Mouse (Mus musculus) macrophage (primary cell): ENCODE results near the gene Poc1b. TPM values are rescaled to one million over a fixed set of nuclear protein-coding genes. Genes with fewer than 3 reads are reported as not detected.
"Not testable (repeated sequence)": the region's sequence is repeated elsewhere in the genome, so short reads cannot be mapped to it uniquely, and the experiment has no call there.

Experiments used
- H3K27ac ChIP-seq: fragments of 350-480 bp; formaldehyde crosslinking; 2 replicates; pipeline ENCODE4 v1.9.0; 2021
- H3K36me3 ChIP-seq: fragments of 350-480 bp; formaldehyde crosslinking; 2 replicates; pipeline ENCODE4 v1.9.0; 2021; ENCODE audit errors: inconsistent target
- H3K4me3 ChIP-seq: fragments of 350-480 bp; formaldehyde crosslinking; 2 replicates; pipeline ENCODE4 v1.9.0; 2021; ENCODE audit errors: inconsistent target
- H3K79me2 ChIP-seq: fragments of 350-480 bp; formaldehyde crosslinking; 2 replicates; pipeline ENCODE4 v1.9.0; 2021; ENCODE audit errors: inconsistent target
- WGBS: methylation state at CpG from one replicate; pipeline ENCODE4 v1.1.7; 2026; ENCODE audit warnings: inconsistent platforms; ENCODE audit not compliant: missing documents; 5-methylcytosine and 5-hydroxymethylcytosine counted together
- polyA plus RNA-seq: library from polyadenylated mRNA; stranded (reverse); fragments of 250-400 nt; gene quantifications from 3 replicates; pipeline ENCODE4 v1.2.4, GENCODE M21; 2018; ENCODE audit warnings: inconsistent platforms

Gene Poc1b
- polyA plus RNA-seq, 1 experiment from 2014 or later, result 22.8 TPM

DNA sequence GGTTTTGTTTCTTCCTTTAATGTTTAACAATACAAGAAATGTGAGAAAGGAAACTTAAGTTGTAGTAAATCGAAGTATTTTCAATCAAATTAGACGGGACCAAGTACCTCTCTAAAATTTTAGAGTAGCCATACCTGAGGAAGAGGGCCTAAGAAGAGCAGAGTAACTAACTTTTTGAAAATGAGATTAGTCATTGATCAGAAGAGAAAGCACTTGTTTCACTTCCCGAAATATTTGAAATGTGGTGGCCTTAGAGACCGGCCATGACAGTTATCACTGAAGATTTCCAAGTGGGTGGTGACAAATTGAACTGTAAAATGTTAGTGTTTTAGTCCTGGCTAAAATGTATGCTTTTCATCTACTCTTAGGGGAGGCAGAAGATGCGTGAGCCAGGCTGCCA, 96.3 kb downstream of the Poc1b start:
- H3K27ac ChIP-seq, result peak overlapping the region; percentile 84

DNA sequence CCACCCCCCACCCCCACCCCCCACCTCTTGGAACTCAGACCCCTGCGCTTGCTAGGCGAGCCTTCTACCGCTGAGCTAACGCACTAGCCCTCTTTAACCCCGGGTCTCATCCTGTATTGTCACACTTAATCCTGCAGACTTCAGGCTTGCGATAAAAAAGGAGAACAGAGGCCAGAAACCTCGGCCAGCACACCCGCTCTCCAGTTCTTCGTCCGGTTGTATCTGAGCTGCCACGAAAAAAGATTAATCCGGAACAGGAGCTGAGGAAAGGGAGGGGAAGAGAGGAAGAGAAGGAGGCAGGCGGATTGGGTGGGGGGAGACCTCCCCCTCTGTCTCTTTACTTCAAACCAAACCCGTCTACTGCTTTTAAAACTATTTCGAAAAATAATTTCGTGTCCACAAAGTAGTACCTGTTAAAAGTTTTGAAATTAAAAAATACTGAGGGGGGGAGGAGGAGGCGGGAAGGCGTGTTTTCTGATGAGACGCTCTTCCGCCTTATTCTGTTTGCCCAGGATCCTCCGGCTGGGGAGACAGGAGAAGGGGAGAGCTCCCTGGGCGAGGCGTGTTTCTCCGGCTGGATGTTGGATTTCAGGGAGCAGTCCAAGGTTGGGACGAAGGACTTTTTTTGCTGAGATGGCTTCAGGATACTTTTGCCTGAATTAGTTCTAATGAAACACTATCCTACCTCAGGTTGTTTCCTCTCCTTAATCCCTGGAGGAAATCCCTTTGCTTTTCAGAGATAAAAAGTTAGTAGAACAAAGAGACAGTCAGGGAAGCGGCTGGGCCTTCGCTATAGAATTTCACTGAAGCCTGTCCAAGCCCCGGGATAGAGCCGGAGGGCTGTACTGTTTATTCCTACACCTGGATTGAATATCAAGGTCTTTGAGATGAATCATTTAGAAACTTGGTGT, 97.0 kb downstream of the Poc1b start:
- WGBS, result 20% methylated on average over 29 of the region's 29 CpGs
- peak overlapping the region; percentile 30 for H3K4me3 ChIP-seq
- H3K36me3 ChIP-seq, result no peaks in the 10 kb centered on the region
- H3K27ac ChIP-seq, result peak overlapping the region; percentile 84
- H3K79me2 ChIP-seq, result no peaks in the 10 kb centered on the region

More for the DNA sequence above, 96.3 kb downstream of the Poc1b start:
- Histone ChIP-seq H3K36me3 (no peaks in the 10 kb centered on the region), H3K4me3 (peak overlapping the region; percentile 30; the same call in 1 of the 2 replicates), H3K79me2 (no peaks in the 10 kb centered on the region)
- WGBS, result 47% methylated on average over 4 of the region's 5 CpGs

DNA sequence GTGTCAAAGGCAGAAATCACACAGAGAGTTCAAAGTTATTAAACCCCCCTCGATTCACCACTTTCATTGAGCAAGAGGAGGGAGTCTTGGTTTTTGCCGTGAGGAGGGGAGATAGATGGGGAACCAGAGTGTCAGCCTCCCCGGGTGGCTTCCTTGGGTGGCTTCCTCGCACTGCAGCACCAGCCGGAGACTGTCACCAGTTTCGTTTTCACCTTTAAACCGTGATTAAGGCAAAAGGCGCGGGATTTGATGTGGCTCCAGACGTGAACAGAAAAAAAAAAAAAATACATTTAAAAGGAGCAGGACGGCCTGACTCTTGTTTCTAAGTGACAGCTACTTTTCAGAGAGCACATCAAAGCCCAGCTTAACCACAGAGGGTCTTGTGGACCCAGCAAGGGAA, 97.7 kb downstream of the Poc1b start:
- peak overlapping the region; percentile 84 for H3K27ac ChIP-seq

DNA sequence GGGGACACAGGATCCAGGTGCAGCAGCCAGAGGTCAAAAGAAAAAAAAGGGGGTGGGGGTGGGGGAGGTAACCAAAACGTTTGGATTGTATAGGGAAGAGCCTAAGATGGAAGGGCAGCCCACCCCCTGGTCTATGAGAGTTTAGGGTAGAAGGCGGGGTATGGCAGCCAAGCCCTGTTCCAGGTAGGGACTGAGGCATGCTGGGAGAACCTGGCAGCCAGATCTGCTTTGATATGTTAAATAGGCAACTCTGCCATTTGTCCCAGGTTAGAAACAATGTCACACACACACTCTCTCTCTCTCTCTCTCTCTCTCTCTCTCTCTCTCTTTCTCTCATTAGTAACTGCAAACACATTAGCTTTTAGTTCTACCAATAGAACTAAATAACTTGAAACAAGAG, 100.3 kb downstream of the Poc1b start:
- Histone ChIP-seq H3K27ac (no peak overlapping the region), H3K4me3 (no peak overlapping the region), H3K36me3 (no peaks in the 10 kb centered on the region), H3K79me2 (no peaks in the 10 kb centered on the region)
- 56% methylated on average over 2 of the region's 2 CpGs for WGBS

More for the DNA sequence above, 97.7 kb downstream of the Poc1b start:
- Histone ChIP-seq H3K36me3 (no peaks in the 10 kb centered on the region), H3K4me3 (peak overlapping the region; percentile 30), H3K79me2 (no peaks in the 10 kb centered on the region)
- 5% methylated on average over 11 of the region's 11 CpGs for WGBS

DNA sequence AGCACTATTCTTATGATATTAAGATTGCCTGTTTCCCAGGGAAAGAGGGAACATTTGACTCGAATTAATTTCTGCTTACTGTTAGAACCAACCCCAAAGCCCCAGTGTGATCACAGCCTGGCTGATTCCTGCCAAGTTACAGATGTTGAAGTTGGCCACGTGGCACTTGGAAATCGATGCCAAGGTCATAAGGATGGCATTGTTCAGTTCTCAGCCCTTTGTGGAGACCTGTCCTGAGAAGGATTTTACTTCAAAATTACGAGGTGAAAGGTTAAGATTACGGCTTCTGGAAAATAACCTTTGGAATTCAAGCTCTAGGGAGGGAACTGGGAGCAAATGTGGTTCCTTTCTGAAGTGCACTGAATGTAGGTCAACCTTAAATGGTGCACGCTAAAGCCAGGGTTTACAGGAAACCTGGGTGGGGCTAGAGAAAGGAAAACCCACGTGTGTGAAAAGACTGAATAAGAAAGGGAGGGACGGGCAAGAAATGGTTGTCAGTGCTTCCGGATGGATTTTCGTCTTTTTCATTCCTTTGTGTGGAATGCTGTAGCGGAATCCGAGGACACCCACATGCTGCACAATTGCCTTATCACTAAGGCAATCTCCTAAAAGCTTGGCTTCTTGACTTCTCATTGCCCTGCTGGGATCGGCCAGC, 102.4 kb downstream of the Poc1b start:
- H3K27ac ChIP-seq, result no peak overlapping the region
- no peaks in the 10 kb centered on the region for H3K36me3 ChIP-seq
- no peak overlapping the region for H3K4me3 ChIP-seq
- 88% methylated on average over 13 of the region's 13 CpGs for WGBS
- H3K79me2 ChIP-seq, result no peaks in the 10 kb centered on the region

DNA sequence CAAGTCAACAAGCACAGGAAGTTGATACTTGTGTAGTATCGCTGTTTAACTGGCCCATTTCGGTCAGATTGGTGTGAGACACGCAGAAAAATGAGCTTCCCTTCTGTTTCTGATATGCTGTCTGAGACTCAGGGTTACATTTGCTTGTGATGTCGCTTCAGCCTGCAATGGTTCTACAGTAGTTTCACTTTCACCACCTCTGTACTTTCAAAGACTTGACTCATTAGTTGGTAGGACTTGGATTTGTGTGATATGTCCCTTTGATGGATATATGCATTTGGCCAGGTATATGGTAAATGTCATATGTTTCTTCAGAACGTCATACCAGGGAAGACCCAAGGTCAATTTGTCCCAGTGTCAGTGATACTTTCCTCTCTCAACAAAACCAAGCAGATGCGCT, 104.2 kb downstream of the Poc1b start:
- no peaks in the 10 kb centered on the region for H3K79me2 ChIP-seq
- no peak overlapping the region for H3K27ac ChIP-seq
- H3K4me3 ChIP-seq, result no peak overlapping the region
- WGBS, result 86% methylated on average over 6 of the region's 6 CpGs
- no peaks in the 10 kb centered on the region for H3K36me3 ChIP-seq

DNA sequence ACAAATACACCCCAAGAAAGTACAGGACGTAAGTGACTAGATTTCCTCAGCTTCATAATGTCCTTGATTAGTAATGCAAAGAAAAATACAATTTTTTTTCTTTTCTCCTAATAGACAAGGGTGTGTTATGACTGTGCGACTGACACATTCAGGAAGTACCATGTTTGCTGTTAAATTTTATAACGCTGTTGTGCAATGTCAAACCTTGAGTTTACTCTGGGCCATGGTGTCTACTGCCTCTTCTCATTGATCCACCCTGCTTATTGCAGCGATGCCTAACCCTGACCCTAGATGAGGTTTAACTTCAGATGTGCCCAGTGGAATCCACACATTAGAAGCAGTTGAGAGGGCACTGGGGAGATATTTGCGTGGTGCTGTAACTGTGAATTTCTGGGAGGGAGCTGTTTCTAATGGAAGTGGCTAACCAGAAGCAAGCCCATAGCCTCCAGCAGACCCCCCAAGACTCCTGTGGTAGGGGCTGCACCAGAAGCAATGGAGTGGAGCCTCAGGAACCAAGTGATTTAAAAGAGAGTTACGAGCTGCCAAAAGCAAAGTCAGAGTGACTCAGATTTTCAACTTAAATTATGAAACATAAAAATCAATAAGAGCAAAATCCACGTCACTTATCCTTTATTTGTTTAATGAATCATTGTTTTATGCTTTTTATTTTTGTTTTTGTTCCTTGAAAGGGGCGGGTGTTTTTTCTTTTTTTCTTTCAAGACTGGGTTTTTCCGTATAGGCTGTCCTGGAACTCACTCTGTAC, 104.8 kb downstream of the Poc1b start:
- no peak overlapping the region for H3K4me3 ChIP-seq
- H3K36me3 ChIP-seq, result no peaks in the 10 kb centered on the region
- no peak overlapping the region for H3K27ac ChIP-seq
- no peaks in the 10 kb centered on the region for H3K79me2 ChIP-seq
- WGBS, result 72% methylated on average over 9 of the region's 9 CpGs

DNA sequence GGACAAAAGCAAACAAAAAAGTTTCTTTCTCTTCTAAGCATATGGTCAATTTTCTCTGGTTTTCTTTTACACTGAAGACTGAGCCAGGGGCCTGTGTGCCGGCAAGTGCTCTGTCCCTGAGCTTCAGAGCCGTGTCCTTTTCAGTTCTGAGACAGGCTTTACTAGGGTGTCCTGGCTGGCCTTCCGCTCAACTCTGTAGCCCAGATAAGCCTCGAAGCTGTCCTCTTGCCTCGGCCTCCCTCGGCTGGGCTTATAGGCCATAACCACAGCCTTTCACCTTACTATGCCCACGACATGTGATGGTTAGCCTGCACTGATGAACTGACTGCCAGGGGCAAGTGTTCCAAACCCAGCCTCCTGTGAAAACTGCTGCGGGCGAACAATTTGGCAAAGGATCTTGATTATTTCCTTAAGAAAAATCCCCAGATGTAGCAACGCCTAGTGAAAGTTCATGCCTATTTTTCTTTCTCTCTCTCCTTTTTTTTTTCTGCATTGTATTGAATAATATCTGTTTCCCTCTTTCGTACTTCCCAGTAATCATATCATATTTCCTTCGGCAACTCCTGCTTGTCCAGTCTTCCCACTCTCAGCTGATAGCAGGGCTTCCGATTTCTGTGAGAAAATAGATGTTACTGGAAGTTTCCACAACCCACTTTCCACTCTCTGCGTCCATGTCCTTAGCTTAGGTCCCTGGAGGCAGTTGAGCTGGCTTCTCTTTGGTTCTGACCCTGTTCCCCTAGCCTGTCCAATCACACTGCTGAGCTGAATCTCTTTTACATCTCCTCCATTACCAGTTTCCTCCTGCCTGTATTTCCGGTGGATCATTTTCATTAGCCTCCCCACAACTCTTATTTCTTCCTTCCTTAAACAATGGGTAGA, 107.8 kb downstream of the Poc1b start:
- no peaks in the 10 kb centered on the region for H3K79me2 ChIP-seq
- 92% methylated on average over 14 of the region's 15 CpGs for WGBS

DNA sequence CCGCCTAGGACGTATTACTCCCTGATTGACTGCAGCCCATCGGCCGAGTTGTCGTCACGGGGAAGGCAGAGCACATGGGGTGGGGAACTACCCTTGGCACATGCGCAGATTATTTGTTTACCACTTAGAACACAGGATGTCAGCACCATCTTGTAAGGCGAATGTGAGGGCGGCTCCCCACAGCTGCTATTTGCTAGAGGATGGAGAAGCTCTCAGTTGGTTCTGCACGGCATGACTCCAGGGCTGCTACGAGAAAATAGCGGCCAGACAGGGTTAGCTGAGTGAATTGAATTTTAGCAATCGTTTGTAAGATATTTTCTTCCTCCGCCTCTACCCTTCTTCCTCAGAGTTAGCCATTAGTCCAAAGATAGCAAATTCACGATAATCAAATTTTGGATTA, 109.7 kb downstream of the Poc1b start:
- H3K4me3 ChIP-seq, H3K27ac ChIP-seq, H3K36me3 ChIP-seq, H3K79me2 ChIP-seq: not testable (repeated sequence)
- WGBS, result 94% methylated on average over 8 of the region's 15 CpGs

More for the DNA sequence above, 107.8 kb downstream of the Poc1b start:
- no peaks in the 10 kb centered on the region for H3K36me3 ChIP-seq
- H3K4me3 ChIP-seq, result no peak overlapping the region
- H3K27ac ChIP-seq, result no peak overlapping the region

DNA sequence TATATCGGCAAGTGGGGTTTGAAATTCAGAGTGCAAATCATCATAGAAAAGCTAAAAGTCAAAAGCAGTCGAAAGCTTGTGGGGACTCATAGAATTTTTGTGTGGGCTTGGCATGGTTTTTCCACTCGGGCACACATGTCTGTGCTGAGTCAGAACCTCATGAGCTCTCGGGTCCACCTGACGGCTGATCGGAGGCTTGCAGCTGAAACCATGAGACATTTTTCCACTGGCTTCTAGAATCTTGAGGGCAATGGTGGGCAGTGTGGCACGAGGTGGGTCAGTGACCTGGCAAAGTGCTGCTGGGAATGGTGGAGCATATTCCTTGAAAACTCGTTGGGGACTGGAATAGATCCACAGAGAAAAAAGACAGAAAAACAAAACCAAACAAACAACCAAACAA, 114.7 kb downstream of the Poc1b start:
- WGBS, result 93% methylated on average over 8 of the region's 8 CpGs
- H3K79me2 ChIP-seq, result no peaks in the 10 kb centered on the region
- H3K36me3 ChIP-seq, result no peaks in the 10 kb centered on the region
- H3K27ac ChIP-seq, result no peak overlapping the region
- H3K4me3 ChIP-seq, result no peak overlapping the region

DNA sequence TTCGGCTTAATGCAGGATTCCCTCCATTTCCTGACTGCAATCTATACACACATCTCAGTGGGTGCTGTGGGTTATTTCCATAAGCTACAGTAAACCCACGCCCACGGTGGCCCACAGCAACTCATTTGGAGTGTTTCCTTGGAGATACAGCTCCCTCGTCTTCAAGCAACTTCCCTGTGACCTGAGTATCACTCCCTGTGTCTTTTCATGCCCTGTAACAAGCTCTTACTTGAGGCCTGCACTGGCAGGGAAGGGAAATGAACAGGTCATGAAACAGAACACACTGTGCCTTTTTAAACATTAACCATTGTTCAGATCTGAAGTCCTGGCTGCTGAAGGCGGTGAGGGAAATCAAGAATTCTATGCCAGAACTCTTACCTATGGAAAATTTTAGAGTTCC, 115.9 kb downstream of the Poc1b start:
- H3K36me3 ChIP-seq, result no peaks in the 10 kb centered on the region
- H3K79me2 ChIP-seq, result no peaks in the 10 kb centered on the region
- H3K27ac ChIP-seq, result no peak overlapping the region
- no peak overlapping the region for H3K4me3 ChIP-seq
- WGBS, result 88% methylated on average over 5 of the region's 5 CpGs

DNA sequence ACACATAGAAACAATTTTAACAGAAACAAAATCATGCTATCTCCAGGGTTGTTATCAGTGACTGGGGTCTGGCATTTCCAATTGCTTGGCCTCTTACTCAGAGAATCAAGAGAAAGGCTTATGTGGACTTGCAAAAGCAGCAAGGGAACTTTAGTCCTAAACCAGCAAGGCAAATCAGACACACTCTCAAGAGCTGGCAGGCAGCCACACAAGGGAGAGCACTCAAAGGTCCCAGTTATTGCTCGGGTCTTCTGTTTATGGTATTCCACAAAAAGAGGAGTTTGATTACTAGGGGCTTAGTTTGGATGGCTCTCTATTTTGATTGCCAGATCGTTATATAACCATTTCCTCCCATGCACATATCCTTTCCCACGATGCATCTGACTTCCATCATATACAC, 117.4 kb downstream of the Poc1b start:
- 86% methylated on average over 3 of the region's 3 CpGs for WGBS

DNA sequence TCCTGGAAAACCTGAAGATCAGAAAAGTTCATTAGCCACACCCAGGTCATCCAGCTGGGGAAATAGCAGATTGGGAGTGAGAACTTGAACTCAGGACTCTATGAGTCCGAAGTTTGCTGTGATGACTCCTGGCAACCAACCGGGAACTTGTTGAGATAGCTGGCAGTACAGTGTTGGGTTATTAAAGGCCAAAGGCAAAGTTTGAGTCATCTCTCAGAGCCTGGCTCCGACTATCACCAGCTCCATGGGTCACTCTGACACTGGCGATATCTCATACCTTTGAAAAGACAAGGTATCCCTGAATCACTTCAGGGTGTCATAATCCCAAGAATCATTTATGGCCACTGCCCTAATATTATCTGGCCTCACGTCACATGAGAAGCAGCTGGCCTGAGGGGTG, 119.9 kb downstream of the Poc1b start:
- H3K79me2 ChIP-seq, result no peaks in the 10 kb centered on the region
- 94% methylated on average over 5 of the region's 5 CpGs for WGBS

More for the DNA sequence above, 117.4 kb downstream of the Poc1b start:
- no peak overlapping the region for H3K27ac ChIP-seq
- H3K36me3 ChIP-seq, result no peaks in the 10 kb centered on the region
- H3K4me3 ChIP-seq, result no peak overlapping the region
- no peaks in the 10 kb centered on the region for H3K79me2 ChIP-seq

More for the DNA sequence above, 119.9 kb downstream of the Poc1b start:
- Histone ChIP-seq H3K4me3 (no peak overlapping the region), H3K27ac (no peak overlapping the region), H3K36me3 (no peaks in the 10 kb centered on the region)
